Mouse (Mus musculus) MEL (cell line): ENCODE data around the gene Dnah17. TPM values are rescaled to one million over a fixed set of nuclear protein-coding genes. Genes with fewer than 3 reads are reported as not detected.

Experiments
- DNase-seq: peaks from one replicate; pipeline ENCODE4 v3.0.0; 2011; ENCODE audit warnings: low read depth, low spot score
- H3K27ac ChIP-seq: 2 replicates; pipeline ENCODE4 v1.5.1; 2012; ENCODE audit warnings: low read depth, mild to moderate bottlenecking, control low read depth, low read length, moderate library complexity; ENCODE audit not compliant: control insufficient read depth
- H3K27me3 ChIP-seq, 2 experiments: fragments of 150-350 bp in 1 of 2; sonication (generic) in 1 of 2; 2 replicates each; pipeline ENCODE4 v1.6.1; 2012; ENCODE audit warnings: low read length in 2 of 2, mild to moderate bottlenecking in 2 of 2, improper control_type of control experiment in 1 of 2, moderate library complexity in 1 of 2; ENCODE audit not compliant: insufficient read depth in 2 of 2, control insufficient read depth in 1 of 2
- H3K36me3 ChIP-seq, 2 experiments: 2 replicates each; pipeline ENCODE4 v1.6.1; 2012 to 2014; ENCODE audit warnings: low read length in 2 of 2, improper control_type of control experiment in 1 of 2, inconsistent platforms in 1 of 2, mild to moderate bottlenecking in 1 of 2; ENCODE audit not compliant: insufficient read depth in 2 of 2, control insufficient read depth in 1 of 2
- H3K4me1 ChIP-seq, 2 experiments: fragments of 150-350 bp in 1 of 2; sonication (generic) in 1 of 2; 2 replicates each; pipeline ENCODE4 v1.6.1; 2012; ENCODE audit warnings: low read length in 2 of 2, improper control_type of control experiment in 1 of 2, mild to moderate bottlenecking in 1 of 2; ENCODE audit not compliant: insufficient read depth in 2 of 2, control insufficient read depth in 1 of 2
- H3K4me3 ChIP-seq, 2 experiments: fragments of 150-350 bp in 1 of 2; sonication (generic) in 1 of 2; 2 replicates each; pipeline ENCODE4 v1.5.1; 2012; ENCODE audit warnings: low read depth in 2 of 2, low read length in 2 of 2, mild to moderate bottlenecking in 2 of 2, moderate library complexity in 2 of 2, control low read depth in 1 of 2, improper control_type of control experiment in 1 of 2; ENCODE audit not compliant: control insufficient read depth in 1 of 2, insufficient read depth in 1 of 2
- H3K79me2 ChIP-seq: 2 replicates; pipeline ENCODE4 v1.6.1; 2012; ENCODE audit warnings: mild to moderate bottlenecking, low read length, moderate library complexity; ENCODE audit not compliant: control insufficient read depth, poor library complexity, insufficient read depth
- H3K9ac ChIP-seq: 2 replicates; pipeline ENCODE4 v1.6.1; 2012; ENCODE audit warnings: low read depth, mild to moderate bottlenecking, control low read depth, low read length, moderate library complexity; ENCODE audit not compliant: control insufficient read depth, poor library complexity, severe bottlenecking
- H3K9me3 ChIP-seq: fragments of 150-350 bp; sonication (generic); replicated peaks from 2 replicates; pipeline ENCODE4 v1.6.1; 2012; ENCODE audit warnings: mild to moderate bottlenecking, low read length, improper control_type of control experiment, moderate library complexity; ENCODE audit not compliant: insufficient read depth
- CTCF ChIP-seq, 3 experiments: IDR thresholded peaks in 2 of 3; conservative IDR thresholded peaks in 1 of 3; 2 replicates each; pipeline ENCODE4 v1.5.1; 2011 to 2012; ENCODE audit warnings: low read length in 3 of 3, low read depth in 2 of 3, mild to moderate bottlenecking in 2 of 3, improper control_type of control experiment in 1 of 3, inconsistent platforms in 1 of 3, mixed read lengths in 1 of 3, moderate library complexity in 1 of 3; ENCODE audit not compliant: control insufficient read depth in 1 of 3, insufficient read depth in 1 of 3, poor library complexity in 1 of 3, severe bottlenecking in 1 of 3
- E2F4 ChIP-seq: IDR thresholded peaks from 2 replicates; pipeline ENCODE4 v1.6.1; 2011; ENCODE audit warnings: low read depth, low read length, improper control_type of control experiment, borderline replicate concordance
- ELF1 ChIP-seq: IDR thresholded peaks from 2 replicates; pipeline ENCODE4 v1.6.1; 2014; ENCODE audit warnings: low read depth, mild to moderate bottlenecking, inconsistent platforms, low read length, improper control_type of control experiment, moderate library complexity
- GABPA ChIP-seq: IDR thresholded peaks from 2 replicates; pipeline ENCODE4 v1.6.1; 2012; ENCODE audit warnings: low read depth, mild to moderate bottlenecking, inconsistent platforms, low read length, improper control_type of control experiment, moderate library complexity
- HCFC1 ChIP-seq: IDR thresholded peaks from 2 replicates; pipeline ENCODE4 v1.6.1; 2012; ENCODE audit warnings: low read depth, mild to moderate bottlenecking, inconsistent platforms, low read length, improper control_type of control experiment, moderate library complexity
- MAFK ChIP-seq: IDR thresholded peaks from 2 replicates; pipeline ENCODE4 v1.6.1; 2011; ENCODE audit warnings: low read depth, mild to moderate bottlenecking, low read length, improper control_type of control experiment, borderline replicate concordance
- MAZ ChIP-seq: IDR thresholded peaks from 2 replicates; pipeline ENCODE4 v1.6.1; 2012; ENCODE audit warnings: low read depth, mild to moderate bottlenecking, inconsistent platforms, low read length, improper control_type of control experiment
- MEF2A ChIP-seq: IDR thresholded peaks from 2 replicates; pipeline ENCODE4 v1.6.1; 2014; ENCODE audit warnings: low read depth, mild to moderate bottlenecking, inconsistent platforms, low read length, improper control_type of control experiment; ENCODE audit not compliant: poor library complexity, insufficient replicate concordance, severe bottlenecking; ENCODE audit errors: extremely low read depth
- MXI1 ChIP-seq: IDR thresholded peaks from 2 replicates; pipeline ENCODE4 v1.6.1; 2011; ENCODE audit warnings: mild to moderate bottlenecking, low read depth, low read length, improper control_type of control experiment
- MYB ChIP-seq: IDR thresholded peaks from 2 replicates; pipeline ENCODE4 v1.6.1; 2011; ENCODE audit warnings: mild to moderate bottlenecking, low read depth, low read length, improper control_type of control experiment
- NELFE ChIP-seq: IDR thresholded peaks from 2 replicates; pipeline ENCODE4 v1.6.1; 2011; ENCODE audit warnings: low read depth, low read length, improper control_type of control experiment
- POLR2AphosphoS5 ChIP-seq: IDR thresholded peaks from 2 replicates; pipeline ENCODE4 v1.6.1; 2012; ENCODE audit warnings: low read depth, borderline replicate concordance, mild to moderate bottlenecking, inconsistent platforms, low read length, moderate library complexity, mixed read lengths
- RCOR1 ChIP-seq: IDR thresholded peaks from 2 replicates; pipeline ENCODE4 v1.6.1; 2012; ENCODE audit warnings: low read depth, mild to moderate bottlenecking, inconsistent platforms, low read length, improper control_type of control experiment
- SIN3A ChIP-seq: IDR thresholded peaks from 2 replicates; pipeline ENCODE4 v1.6.1; 2012; ENCODE audit warnings: low read length, improper control_type of control experiment, inconsistent platforms
- TCF12 ChIP-seq: IDR thresholded peaks from 2 replicates; pipeline ENCODE4 v1.6.1; 2014; ENCODE audit warnings: low read depth, mild to moderate bottlenecking, inconsistent platforms, low read length, improper control_type of control experiment, moderate library complexity
- USF1 ChIP-seq: IDR thresholded peaks from 2 replicates; pipeline ENCODE4 v1.6.1; 2014; ENCODE audit warnings: low read depth, mild to moderate bottlenecking, inconsistent platforms, low read length, improper control_type of control experiment, moderate library complexity
- USF2 ChIP-seq, 2 experiments: IDR thresholded peaks; 2 replicates each; pipeline ENCODE4 v1.6.1; 2011 to 2012; ENCODE audit warnings: improper control_type of control experiment in 2 of 2, low read length in 2 of 2, borderline replicate concordance in 1 of 2, inconsistent platforms in 1 of 2, low read depth in 1 of 2, mild to moderate bottlenecking in 1 of 2; ENCODE audit not compliant: insufficient read depth in 1 of 2
- ZC3H11A ChIP-seq: IDR thresholded peaks from 2 replicates; pipeline ENCODE4 v1.6.1; 2012; ENCODE audit warnings: low read depth, mild to moderate bottlenecking, inconsistent platforms, low read length, improper control_type of control experiment
- ZKSCAN1 ChIP-seq: IDR thresholded peaks from 2 replicates; pipeline ENCODE4 v1.6.1; 2012; ENCODE audit warnings: low read depth, mild to moderate bottlenecking, inconsistent platforms, low read length, improper control_type of control experiment, moderate library complexity
- polyA plus RNA-seq, 2 experiments: library from polyadenylated mRNA; stranded (reverse) in 1 of 2; unstranded in 1 of 2; fragments of >175 nt in 1 of 2; fragments of >200 nt in 1 of 2; gene quantifications; 2 replicates each; pipeline versions ENCODE4 v1.2.1 to v1.2.4; 2012; ENCODE audit warnings: low replicate concordance in 2 of 2, low read depth in 1 of 2; ENCODE audit not compliant: insufficient read length in 2 of 2, insufficient read depth in 1 of 2, missing spikeins in 1 of 2
- total RNA-seq: library from RNA; depleted of rRNA; stranded (reverse); fragments of 300-350 nt; gene quantifications from 2 replicates; pipeline ENCODE4 v1.2.3, GENCODE M21; 2012

Gene Dnah17
- total and polyA plus RNA-seq, 3 experiments, result 0.04 to 0.21 TPM; not detected in 1

DNA sequence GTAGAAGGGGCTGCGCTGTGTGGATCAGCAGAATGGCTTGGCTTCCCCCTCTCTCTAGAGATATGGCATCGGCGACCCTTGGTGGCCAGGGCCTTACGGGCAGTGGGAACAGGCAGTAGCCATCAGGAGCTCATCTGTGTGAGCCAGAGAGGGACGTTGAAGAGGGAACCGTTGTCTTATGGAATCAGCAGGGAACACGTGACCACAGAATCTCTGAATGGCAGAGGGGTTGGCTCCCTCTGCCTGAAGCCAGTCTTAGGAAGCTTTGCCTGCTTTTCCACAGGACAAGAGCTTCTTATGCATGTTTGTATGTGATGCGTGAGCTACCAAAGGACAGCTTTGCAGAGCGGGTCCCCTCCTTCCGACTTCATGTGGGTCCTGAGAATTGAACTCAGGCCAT, 71.6 kb downstream of the Dnah17 start:
- TF ChIP-seq USF1 (peak; percentile 56), USF2 (IDR thresholded peaks at IDR 0.05; ENCODE audit: borderline replicate concordance in 1 of 2, insufficient read depth in 1 of 2, low read depth in 1 of 2, low read length in 2 of 2) (no peak), MAZ (no peak), POLR2AphosphoS5 (no peak), E2F4 (no peak), MXI1 (no peak)
- Histone ChIP-seq H3K36me3 (no peaks in the 10 kb centered on the region), H3K27ac (no peak overlapping the region), H3K79me2 (no peaks in the 10 kb centered on the region), H3K9ac (no peak overlapping the region), H3K4me1 (no peaks in the 10 kb centered on the region), H3K9me3 (no peaks in the 10 kb centered on the region), H3K4me3 (no peak overlapping the region), H3K27me3 (no peaks in the 10 kb centered on the region)
- no peak for DNase-seq

DNA sequence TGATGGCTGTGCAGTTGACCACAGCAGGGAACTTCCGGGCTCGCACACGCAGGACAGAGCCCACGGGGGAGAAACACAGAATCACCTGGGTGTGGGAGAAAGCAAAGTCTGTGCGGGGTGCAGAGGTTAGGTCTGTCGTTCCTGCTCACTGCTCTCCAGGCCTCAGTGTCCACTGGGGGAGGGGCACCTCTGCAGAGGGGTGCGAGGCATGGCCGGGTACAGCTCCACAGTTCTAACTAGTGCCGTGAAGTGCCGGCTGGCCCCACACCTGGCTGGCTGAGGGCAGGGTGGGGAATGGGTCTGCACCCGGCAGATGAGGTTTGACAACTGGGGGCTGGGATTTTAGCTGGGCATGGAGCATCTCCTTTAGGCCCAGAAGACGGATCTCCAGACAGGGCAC, 72.1 kb downstream of the Dnah17 start:
- Histone ChIP-seq H3K79me2 (no peaks in the 10 kb centered on the region), H3K4me1 (no peaks in the 10 kb centered on the region), H3K9ac (no peak overlapping the region), H3K4me3 (no peak overlapping the region), H3K9me3 (no peaks in the 10 kb centered on the region), H3K27me3 (no peaks in the 10 kb centered on the region), H3K27ac (no peak overlapping the region), H3K36me3 (no peaks in the 10 kb centered on the region)
- TF ChIP-seq MYB, result no peak
- no peak for TF ChIP-seq CTCF (IDR thresholded peaks at IDR 0.05 in 2 of 3, conservative IDR thresholded peaks at IDR 0.05 in 1 of 3; ENCODE audit: control insufficient read depth in 1 of 3, insufficient read depth in 1 of 3, low read depth in 2 of 3, low read length in 3 of 3, poor library complexity in 1 of 3, severe bottlenecking in 1 of 3)
- TF ChIP-seq MEF2A, result no peak
- no peak for TF ChIP-seq ELF1
- no peak for TF ChIP-seq MAZ
- TF ChIP-seq ZC3H11A, result no peak
- TF ChIP-seq USF1, result no peak
- TF ChIP-seq HCFC1, result no peak
- no peak for TF ChIP-seq RCOR1
- no peak for TF ChIP-seq TCF12
- TF ChIP-seq NELFE, result no peak
- TF ChIP-seq ZKSCAN1, result no peak
- no peak for TF ChIP-seq SIN3A
- no peak for TF ChIP-seq MXI1
- TF ChIP-seq MAFK, result no peak
- TF ChIP-seq E2F4, result no peak
- TF ChIP-seq GABPA, result no peak
- no peak for DNase-seq
